Mouse (Mus musculus): Measurements from ENCODE around the gene Scarb1.

GRCm38 (mm10) chr5:125267150-125267961, 73.5 kb downstream of the Scarb1 start:
- TF ChIP-seq CTCF (IDR thresholded peaks at IDR 0.05; ENCODE audit: borderline replicate concordance, insufficient read depth, low read depth, low read length) (no peak), POLR2A (IDR thresholded peaks at IDR 0.05; ENCODE audit: borderline replicate concordance, insufficient read depth, low read length) (no peak)

Data from cerebellum, adult 2 months (tissue).